Mouse (Mus musculus) embryo, embryonic 10 days (tissue): ENCODE results near the gene Plin4.

ENCODE experiments used
- DNase-seq: peaks from one replicate; pipeline ENCODE4 v3.0.0-alpha.2; 2015; ENCODE audit warnings: low spot score

Gene Plin4

DNA sequence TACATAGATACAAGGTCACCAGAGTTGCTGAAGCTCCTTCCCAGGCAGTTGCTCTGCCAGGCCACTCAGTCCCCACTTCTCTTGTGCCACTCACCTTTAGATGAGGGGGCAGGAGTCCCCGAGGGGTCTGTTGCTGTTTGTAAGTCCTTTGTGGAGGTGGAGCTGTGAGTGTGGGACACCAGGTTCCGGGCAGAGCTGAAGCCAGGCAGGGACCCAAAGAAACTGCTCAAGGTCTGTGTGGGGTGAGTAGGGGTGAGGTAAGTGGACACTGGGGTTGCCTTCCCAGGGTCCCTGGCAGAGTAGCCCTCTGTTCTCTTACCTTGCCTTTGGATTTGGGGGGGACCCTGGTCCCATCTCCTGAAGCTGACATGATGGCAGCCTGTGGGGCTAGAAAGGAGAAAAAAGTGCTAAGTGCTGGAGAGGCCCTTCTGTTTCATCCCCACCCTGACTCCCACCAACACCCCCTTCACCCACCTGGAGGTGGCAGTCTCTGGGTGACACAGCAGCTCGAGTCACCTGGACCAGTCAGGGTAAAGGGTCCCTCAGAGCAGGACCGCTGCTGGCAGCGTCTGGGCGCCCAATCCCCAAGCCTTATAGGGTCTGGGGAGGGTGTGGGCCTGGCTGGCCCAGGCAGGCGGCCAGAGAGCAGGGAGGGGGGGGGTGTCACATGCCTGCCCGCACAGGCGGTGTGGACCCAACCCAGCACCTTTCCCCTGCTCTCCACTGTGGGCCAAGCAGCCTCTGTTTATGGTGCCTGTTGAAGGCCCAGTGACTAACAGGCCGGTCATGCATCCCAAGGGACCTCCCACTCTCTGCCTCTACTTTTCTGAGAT lies at the start of gene Plin4:
Plin4 (minus strand) TSS at position 585 of the 833 bp plus-strand sequence.
- DNase-seq = no peak

DNA sequence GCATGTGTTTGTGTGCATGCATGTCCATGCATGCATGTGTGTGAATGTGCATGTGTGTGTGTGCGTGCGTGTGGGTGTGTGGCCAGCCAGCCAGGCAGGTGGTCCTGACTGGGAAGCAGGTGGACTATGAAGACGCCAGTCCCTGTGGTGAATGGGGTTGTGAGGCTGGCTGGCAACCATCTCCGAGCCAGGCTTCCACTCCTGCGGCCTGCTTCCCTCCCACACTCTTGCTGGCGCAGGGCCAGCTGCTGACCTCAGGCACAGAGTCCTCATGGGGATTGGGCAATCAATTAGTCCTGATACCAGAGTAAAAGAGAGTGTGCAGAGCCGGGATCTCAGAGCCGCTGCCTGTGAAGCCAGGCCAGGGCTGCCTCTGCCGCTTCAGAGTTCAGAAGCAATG lies 44.0 kb upstream of the Plin4 start:
- peak; percentile 61 for DNase-seq

DNA sequence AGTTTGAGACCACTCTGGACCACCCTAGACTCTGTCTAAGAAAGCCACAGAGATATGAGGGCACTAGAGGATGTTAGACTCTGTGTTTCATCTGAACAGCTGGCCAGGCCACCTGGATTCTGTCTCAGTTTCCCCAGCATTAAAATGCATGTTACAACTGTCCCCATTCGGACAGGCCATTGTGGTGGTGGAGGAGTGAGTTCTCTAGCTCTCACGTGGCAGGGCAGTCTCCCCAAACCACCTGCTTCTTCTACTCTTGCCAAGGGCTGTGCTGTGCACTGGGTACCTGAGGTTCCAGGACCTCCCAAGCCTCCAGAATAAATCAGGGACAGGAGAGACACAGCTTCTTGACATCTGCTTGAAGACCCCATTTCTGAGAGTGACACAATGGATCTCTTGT lies 40.3 kb upstream of the Plin4 start:
- DNase-seq = no peak

DNA sequence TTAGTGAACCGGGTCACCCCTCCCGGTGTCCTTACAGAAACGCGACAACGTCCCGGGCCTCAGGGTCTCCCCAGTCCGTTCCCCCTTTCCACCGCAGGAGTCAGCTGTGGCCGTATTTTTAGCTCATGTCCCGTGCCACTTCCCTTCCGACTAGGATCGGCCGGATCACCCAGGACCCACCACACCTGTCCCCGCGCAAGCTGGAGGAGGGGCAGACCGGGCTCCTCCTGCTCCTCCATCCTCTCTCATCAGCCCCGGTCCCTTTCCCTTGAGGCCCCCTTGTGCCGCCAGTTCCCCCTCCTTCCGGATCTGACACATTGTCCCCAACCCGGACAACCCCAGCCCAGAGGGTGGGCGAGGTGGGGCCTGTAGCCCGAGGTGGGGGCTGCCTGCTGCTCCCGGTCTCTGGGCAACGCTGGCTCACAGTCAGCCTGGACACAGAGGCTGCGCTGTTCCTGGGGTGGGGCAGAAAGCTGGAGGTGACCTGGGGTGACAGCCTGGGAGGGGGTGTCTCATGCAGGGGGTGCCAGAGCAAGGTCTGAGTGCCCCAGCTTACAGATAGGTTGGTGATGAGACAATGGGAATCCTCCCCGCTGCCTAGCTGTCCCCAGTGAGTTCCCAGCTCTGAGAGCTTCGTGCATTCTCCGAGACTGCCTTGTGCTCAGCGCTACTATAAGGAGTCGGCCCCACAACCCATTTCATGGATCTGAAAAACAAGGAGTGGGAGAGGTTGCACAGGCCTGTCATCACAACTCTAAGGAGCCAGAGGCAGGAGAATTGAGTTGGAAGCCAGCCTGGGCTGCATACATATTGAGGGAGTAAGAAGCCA lies 39.4 kb upstream of the Plin4 start:
- no peak for DNase-seq

DNA sequence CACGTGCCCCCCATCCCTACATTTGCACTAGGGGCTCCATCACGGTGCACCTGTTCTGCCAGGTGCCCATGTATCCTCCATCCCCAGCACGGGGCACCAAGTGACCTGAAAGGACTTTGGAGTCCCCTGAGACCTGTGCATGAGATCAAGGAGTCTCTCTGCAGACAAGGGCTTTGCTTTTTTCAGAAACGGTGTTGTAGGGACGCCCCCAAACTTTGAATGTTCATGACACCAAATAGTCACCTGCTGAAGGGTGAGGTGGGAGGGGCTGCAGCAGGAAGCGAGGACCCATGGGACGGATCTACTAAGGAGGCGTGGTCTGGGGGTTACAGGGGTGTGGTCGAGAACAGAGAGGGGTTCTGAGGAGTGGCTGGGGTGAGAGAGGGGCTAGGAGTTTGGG lies 38.7 kb upstream of the Plin4 start:
- no peak for DNase-seq

DNA sequence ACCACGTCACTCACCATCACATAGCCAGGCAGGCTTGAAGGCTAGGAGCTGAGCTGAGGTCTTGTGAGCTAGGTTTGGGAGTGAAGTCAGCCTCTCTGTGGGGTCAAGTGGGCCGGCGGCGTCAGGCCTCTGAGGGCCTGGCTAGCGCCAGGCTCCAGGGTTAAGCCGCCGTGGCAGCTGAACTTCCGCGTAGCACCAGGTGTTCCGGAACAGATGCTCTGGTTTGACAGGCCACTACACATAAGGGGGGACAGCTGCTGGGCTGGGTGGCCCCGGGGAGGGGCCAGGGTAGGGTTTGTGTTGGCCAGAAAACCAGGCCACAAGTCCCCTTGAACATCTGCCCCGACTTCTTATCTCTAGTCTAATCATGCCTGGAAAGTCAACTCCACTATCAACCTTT lies 37.8 kb upstream of the Plin4 start:
- DNase-seq = no peak

DNA sequence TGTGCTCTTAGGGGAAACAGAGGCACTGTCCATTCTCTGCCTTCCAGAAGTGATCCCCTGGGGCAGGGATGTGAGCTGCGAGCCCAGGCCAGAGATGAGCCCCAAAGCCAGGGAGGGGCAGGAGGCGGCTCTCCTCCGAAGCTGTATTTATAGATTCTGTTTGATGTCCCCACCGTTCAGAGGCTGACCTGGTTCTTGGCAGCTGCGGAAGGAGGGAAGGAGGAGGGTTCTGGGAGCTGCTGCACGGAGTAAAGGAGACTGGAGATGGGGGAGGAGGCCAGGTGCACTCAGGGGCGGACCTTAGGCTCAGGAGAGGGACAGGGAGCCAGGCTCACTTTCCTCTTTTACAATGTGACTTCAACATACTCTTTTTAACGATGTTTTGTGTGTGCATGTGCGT lies 36.5 kb upstream of the Plin4 start:
- DNase-seq = no peak

DNA sequence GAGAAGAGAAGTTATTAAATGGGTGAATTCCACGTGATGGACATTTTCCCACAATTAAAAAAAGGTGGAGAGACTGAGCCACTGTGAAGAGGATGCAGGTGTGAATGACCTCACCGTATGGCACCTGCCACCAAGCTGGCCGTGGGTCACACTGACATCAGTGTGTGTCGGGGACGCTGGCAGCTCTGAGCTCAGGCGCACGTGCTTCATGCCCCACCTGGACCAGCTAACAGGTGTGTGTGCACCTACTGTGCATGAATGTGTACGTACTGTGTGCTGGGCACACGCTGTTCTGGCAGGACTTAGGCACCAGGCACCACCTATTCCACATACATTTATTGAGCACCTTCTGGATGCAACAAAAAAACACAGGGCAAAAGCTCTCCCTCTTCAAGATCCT lies 34.9 kb upstream of the Plin4 start:
- no peak for DNase-seq

DNA sequence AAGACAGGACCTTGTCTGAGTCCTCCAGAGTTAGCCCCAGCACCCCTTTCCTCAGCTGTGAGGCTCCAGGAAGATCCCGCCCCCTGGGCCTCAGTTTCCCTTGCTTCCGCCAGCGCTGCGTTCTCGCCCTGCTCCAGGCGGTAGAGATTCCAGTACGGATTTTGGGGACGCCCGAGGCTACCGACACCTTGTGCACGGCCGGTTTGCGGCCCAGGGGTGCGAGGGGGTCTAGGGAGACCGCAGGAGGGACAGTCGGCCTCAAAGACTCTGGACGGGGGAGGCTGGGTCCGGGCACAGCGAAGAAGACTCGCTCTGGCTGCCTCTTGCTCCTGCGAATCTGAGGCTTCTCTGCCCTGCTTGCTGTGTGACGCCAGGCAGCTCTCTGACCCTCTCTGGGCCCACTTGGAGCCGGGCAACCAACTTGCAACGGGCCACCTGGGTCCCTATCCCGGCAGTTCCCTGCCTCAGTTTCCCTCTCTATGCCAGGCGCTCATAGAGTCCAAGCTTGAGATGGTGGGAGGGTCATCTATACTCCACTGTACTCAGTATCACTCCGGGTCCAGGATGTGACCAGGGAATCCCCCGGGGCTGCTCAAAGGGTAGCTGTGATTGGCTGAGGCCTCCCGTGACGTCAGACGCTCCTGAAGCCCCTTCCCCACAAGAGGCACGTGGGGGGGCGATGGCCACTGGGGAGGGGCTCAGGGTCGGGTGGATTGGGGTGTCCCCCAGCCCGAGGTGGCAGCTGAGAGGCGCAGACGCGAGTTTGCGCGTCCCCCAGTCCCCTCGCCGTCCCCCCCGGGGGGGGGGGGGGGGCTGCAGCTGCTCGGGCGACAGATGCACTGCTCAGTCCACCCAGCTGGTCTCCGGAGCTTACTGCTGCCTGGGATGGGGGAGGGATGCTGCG lies 32.4 kb upstream of the Plin4 start:
- DNase-seq = peak; percentile 68

DNA sequence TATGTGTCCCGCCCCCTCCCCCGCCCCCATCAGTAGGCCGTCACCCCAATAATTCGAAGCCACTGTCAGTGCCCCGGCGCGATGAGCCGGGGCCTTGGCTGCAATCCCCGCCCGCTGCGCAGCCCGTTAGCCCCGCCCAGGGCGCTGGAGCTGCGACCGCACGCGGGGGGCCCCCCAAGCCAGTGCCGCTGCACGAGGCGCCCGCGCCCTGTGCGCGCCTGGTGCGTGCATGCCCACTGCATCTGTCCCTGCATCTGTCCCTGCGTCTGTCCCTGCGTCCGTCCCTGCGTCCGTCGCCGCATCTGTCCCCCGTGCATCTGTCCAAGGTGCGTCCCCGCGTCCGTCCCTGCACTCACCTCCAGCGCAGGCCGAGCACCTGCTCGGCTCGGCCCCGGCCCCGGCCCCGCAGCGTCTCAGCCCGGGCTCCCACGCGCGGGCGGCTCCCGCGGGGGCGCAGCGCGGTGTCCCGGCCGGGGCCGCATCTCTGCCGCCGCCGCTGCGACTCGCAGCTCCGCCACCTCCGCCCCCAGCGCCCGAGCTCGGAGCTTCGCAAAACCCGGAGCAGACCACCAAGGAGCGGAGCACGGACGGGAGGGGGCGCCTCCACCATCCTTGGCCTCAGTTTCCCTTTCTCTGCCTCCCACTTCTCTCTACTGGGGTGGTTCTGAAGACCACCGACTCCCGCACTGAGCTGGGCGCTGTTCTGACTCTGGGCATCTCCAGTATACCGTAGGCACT lies 30.4 kb upstream of the Plin4 start, which contains the start of gene Sema6b:
Sema6b (minus strand) TSS at position 486 of the 738 bp plus-strand sequence.
- peak; percentile 78 for DNase-seq

DNA sequence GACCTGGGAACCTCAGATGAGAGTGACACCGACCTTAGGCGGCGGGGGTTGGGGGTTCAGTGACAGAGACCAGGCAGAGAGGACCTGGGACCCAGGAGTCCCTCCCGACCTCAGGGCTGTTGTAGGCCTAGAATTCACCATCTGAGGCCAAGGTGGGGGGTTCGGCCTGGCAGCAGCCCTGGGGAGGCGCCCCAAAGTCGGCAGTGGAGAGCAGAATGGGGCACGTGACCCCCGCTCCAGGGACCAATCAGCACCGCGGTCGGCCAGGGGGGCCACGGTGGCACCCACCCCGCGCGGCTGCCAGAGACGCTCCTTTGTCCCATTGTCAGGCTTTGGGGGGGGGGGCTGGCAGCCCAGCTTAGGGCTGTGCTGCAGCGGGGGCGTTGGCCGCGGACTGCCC lies 29.8 kb upstream of the Plin4 start:
- no peak for DNase-seq

DNA sequence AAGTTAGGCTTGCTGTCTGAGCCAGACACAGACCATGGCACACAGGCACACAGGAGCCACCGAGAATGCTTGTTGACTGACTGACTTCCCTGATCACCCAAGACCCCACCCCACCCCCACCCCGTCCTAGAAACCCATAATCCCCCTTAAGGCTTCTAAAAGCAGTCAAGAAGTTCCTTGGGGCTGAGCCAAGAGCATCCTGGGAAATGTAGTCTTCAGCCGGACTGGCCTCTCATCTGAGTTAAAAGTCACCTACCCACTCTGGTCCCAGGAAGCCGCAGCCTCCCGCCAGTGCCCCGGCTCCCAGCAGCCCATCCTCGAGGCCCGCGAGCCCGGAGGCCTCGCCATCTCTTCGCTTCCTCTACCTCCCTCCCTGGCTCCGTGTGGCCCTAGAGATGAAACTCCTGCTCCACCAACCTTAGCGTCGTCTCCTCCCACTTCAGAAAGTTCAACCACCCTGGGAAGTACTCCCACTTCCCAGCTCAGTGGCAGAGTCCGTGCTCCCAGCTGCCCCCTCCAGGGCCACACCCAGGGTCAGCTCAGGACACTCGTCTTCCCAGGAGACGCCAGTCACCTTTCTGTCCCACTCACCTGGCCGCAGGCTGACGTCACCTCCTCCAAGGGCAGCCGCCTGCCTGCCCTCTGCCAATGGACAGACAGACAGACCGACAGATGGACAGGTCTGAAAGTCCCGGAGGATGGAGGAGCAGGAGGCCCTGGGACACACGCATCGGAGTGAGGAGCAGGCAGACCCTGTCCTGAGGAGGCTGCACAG lies 28.4 kb upstream of the Plin4 start:
- no peak for DNase-seq

DNA sequence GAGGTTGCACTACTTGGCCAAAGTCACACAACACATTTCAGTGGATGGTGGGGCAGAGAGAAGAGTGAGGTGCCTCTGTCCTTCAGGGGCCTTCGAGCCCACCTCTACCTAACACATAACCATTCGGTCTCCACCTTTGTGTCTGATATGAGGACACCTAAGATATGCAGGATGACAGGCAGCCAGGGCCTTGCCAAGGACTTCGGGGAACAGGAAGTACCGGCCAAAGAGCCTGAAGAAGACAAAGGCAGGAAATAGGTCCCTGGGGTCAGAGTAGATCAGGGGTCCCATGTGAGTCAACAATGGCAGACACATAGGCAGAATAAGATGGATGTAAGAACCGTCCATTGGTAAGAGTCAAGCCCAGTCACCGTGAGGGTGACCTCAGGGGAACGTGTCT lies 27.0 kb upstream of the Plin4 start:
- no peak for DNase-seq

DNA sequence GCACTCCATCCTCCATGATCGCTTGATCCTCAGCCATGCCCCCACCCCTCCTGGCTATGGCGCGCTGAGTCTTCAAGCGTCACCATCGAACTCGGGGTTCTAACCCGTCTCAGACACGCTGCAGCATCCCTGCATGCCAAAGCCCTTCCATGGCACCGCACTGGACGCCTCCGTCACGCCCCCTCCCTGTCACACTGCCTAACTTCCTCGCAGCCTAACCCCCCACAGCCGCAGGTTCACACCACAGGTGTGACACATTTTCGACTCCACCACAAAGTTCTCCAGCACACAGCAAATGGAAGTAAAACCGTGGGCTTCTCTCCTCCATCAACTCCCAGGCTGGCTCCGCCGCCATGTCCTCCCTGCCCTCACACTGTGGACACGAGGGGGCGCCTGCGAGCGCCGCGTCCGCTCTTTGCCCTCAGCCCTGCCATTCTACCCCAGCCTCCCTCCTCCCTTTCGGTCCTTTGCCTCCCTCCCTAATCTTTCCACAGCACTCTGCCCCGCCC lies 24.9 kb upstream of the Plin4 start:
- peak; percentile 62 for DNase-seq

DNA sequence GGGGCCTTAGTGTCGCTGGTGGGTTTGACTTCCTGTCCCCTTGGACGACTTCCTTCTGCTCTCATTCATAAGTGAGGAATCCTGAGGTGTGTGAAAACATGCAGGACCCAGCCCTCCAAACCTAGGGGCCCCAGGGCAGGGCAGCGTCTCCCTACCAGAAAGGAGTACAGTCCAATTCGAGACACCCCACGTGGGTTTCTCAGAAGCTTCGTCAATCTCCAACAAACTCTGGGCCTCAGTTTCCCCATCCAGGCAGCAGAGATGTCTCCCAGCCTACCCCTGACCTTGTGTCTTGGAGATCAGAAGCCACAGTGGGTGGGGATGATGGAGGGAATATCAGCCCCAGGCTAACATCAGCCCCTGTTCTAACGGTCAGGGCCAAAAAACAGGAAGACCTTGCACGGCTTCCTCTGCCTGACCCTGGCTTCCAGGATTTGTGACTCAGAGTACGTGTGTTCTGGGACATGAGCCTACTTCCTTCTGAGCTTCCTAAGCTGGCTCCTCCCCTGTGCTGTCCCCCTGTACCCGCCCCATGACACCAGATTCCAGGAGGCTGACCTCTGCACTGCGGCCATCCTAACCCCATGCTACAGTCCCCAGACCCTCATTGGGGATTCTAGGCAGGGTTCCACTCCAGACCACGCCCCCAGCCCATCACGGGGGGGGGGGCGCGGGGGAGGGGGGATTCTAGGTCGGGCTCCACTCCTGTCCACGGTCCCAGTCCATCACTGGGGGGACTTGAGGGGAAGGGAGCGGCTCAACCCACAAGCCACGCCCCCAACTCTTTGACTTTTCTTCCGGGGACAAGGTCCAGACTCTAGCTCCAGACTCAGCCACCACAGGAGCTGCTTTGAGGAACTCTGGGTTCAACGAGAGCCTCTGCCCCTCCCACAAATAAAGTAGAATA lies 24.1 kb upstream of the Plin4 start:
- peak; percentile 77 for DNase-seq

DNA sequence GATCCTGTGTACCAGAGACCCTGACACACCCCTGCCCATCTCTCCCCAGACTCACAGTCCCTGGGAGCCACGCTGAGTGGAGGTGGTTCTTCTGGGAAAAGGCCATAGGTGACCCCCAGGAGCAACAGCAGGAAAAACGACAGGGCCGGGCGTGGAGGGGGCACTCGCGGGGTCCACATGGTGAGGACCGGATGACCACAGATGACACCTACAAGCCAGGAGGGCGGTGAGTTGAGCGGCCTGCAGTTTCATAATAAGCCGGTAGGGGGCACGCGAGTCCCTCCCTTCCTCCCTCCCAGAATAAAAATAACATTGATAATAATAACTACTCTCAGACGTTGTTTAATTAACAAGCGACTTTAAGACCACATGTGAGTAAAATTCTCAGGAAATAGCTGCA lies 23.1 kb upstream of the Plin4 start:
- peak; percentile 67 for DNase-seq

DNA sequence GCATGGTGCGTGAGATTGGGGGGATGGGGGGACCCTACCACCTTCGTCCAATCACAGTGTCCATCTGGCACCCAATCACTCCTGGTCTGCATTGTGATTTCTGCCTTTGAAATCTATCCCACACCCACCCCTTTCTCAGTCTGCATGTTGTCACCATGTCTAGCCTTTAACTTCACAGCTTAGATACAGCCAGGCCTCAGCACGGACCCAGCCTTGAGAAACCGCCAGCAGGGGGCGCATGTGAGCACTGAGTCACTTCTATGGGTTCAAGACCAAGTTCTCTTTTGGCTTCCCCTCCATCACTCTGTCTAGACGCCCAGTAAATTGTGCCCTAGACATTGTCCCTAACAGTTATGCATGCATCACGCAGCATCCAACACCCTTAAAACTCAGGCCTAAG lies 22.2 kb upstream of the Plin4 start:
- peak; percentile 49 for DNase-seq

DNA sequence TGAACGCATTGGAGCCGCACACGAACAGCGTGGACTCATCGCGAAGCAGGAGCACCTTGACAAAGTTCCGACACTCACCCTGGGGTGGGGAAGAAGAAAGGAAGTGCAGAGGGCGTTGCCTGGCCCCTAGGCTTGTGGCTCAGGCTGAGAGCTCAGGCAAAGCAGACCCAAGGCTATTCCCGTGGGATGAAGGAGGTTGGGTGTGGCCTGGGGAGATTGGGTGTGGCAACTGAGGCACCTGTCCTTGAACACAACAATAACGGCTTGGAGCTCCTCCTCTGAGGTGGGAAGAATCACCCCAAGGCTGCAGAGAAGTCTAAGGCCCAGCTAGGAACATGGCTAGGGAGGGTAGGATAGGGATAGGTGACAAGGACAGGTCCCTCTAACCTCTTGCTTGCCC lies 21.5 kb upstream of the Plin4 start:
- no peak for DNase-seq

DNA sequence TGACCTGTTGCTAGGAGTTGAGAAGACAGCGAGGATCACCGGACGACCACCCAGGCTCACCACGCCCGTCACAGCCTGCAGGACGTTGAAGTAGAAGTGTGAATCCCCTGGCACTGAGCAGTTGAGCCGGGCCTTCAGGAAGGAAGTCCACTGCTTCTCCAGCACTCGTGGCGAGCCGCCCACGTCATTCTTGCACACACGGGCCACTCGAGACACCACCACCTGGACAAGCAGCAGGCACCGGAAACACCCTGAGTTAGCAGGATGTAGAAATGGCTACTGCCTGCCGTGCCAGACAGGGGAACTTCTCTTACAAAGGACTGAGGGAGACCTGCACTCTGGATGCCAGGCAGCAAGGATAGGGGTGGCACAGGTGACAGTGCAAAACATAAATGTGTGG lies 18.6 kb upstream of the Plin4 start:
- no peak for DNase-seq
